Mouse (Mus musculus): ENCODE measurements around the gene Mab21l1.

Mab21l1 gene

GRCm38 (mm10) chr3:55782056-55782687, at the start of gene Mab21l1:
Gene Mab21l1, plus strand, starts transcription at chr3:55782510.
- DNase-seq (ENCODE audit: low read depth in 1 of 2, low spot score in 2 of 2) = no peak

GRCm38 (mm10) chr3:55733665-55734064, 48.6 kb upstream of the Mab21l1 start:
- no peak for DNase-seq (ENCODE audit: low read depth in 1 of 2, low spot score in 2 of 2)

GRCm38 (mm10) chr3:55741428-55741827, 40.9 kb upstream of the Mab21l1 start:
- DNase-seq (ENCODE audit: low read depth in 1 of 2, low spot score in 2 of 2) = no peak

GRCm38 (mm10) chr3:55742218-55742617, 40.1 kb upstream of the Mab21l1 start:
- DNase-seq (ENCODE audit: low read depth in 1 of 2, low spot score in 2 of 2) = no peak

- DNase-seq (ENCODE audit: low read depth in 1 of 2, low spot score in 2 of 2) = no peak
Measured at GRCm38 (mm10) chr3:55742654-55743053, 39.7 kb upstream of the Mab21l1 start.

- DNase-seq (ENCODE audit: low read depth in 1 of 2, low spot score in 2 of 2) = no peak
Measured at GRCm38 (mm10) chr3:55743885-55744284, 38.4 kb upstream of the Mab21l1 start.

GRCm38 (mm10) chr3:55750445-55751065, 31.8 kb upstream of the Mab21l1 start:
- DNase-seq (ENCODE audit: low read depth in 1 of 2, low spot score in 2 of 2) = no peak

- DNase-seq (ENCODE audit: low read depth in 1 of 2, low spot score in 2 of 2) = no peak
Measured at GRCm38 (mm10) chr3:55751363-55751762, 30.9 kb upstream of the Mab21l1 start.

GRCm38 (mm10) chr3:55752558-55752957, 29.8 kb upstream of the Mab21l1 start:
- DNase-seq (ENCODE audit: low read depth in 1 of 2, low spot score in 2 of 2) = no peak

- DNase-seq (ENCODE audit: low read depth in 1 of 2, low spot score in 2 of 2) = no peak
Measured at GRCm38 (mm10) chr3:55753872-55754271, 28.4 kb upstream of the Mab21l1 start.

GRCm38 (mm10) chr3:55754981-55755608, 27.2 kb upstream of the Mab21l1 start:
- no peak for DNase-seq (ENCODE audit: low read depth in 1 of 2, low spot score in 2 of 2)

GRCm38 (mm10) chr3:55755805-55756601, 26.3 kb upstream of the Mab21l1 start:
- no peak for DNase-seq (ENCODE audit: low read depth in 1 of 2, low spot score in 2 of 2)

GRCm38 (mm10) chr3:55756602-55757190, 25.6 kb upstream of the Mab21l1 start:
- no peak for DNase-seq (ENCODE audit: low read depth in 1 of 2, low spot score in 2 of 2)

GRCm38 (mm10) chr3:55758297-55758696, 24.0 kb upstream of the Mab21l1 start:
- no peak for DNase-seq (ENCODE audit: low read depth in 1 of 2, low spot score in 2 of 2)

- no peak for DNase-seq (ENCODE audit: low read depth in 1 of 2, low spot score in 2 of 2)
Measured at GRCm38 (mm10) chr3:55763591-55763990, 18.7 kb upstream of the Mab21l1 start.

GRCm38 (mm10) chr3:55768654-55769053, 13.7 kb upstream of the Mab21l1 start:
- no peak for DNase-seq (ENCODE audit: low read depth in 1 of 2, low spot score in 2 of 2)

GRCm38 (mm10) chr3:55769308-55769707, 13.0 kb upstream of the Mab21l1 start:
- no peak for DNase-seq (ENCODE audit: low read depth in 1 of 2, low spot score in 2 of 2)

GRCm38 (mm10) chr3:55774203-55774602, 8.1 kb upstream of the Mab21l1 start:
- DNase-seq (ENCODE audit: low read depth in 1 of 2, low spot score in 2 of 2) = no peak

- DNase-seq (ENCODE audit: low read depth in 1 of 2, low spot score in 2 of 2) = no peak
Measured at GRCm38 (mm10) chr3:55775245-55775644, 7.1 kb upstream of the Mab21l1 start.

GRCm38 (mm10) chr3:55775753-55776152, 6.6 kb upstream of the Mab21l1 start:
- no peak for DNase-seq (ENCODE audit: low read depth in 1 of 2, low spot score in 2 of 2)

GRCm38 (mm10) chr3:55777501-55777900, 4.8 kb upstream of the Mab21l1 start:
- no peak for DNase-seq (ENCODE audit: low read depth in 1 of 2, low spot score in 2 of 2)

Measured in monocyte, adult 2 months (primary cell).